Mouse (Mus musculus): ENCODE measurements around the gene AC109138.7.

The AC109138.7 gene

GRCm38 (mm10) chr19:4214071-4214770, at the start of gene AC109138.7, which contains the start of gene Clcf1:
AC109138.7 (plus strand) TSS chr19:4214357.
Clcf1 (plus strand) TSS chr19:4214238.
- DNase-seq (ENCODE audit: low read depth) = peak; percentile 62

GRCm38 (mm10) chr19:4164721-4165120, 49.4 kb upstream of the AC109138.7 start:
- no peak for DNase-seq (ENCODE audit: low read depth)

- no peak for DNase-seq (ENCODE audit: low read depth)
Observed at GRCm38 (mm10) chr19:4166678-4167476, 47.3 kb upstream of the AC109138.7 start.

GRCm38 (mm10) chr19:4169378-4169784, 44.8 kb upstream of the AC109138.7 start:
- DNase-seq (ENCODE audit: low read depth) = peak; percentile 98

GRCm38 (mm10) chr19:4169810-4170209, 44.3 kb upstream of the AC109138.7 start:
- no peak for DNase-seq (ENCODE audit: low read depth)

- no peak for DNase-seq (ENCODE audit: low read depth)
Observed at GRCm38 (mm10) chr19:4170723-4171392, 43.3 kb upstream of the AC109138.7 start.

GRCm38 (mm10) chr19:4171393-4172290, 42.5 kb upstream of the AC109138.7 start:
- peak; percentile 32 for DNase-seq (ENCODE audit: low read depth)

- DNase-seq (ENCODE audit: low read depth) = no peak
Observed at GRCm38 (mm10) chr19:4172925-4173324, 41.2 kb upstream of the AC109138.7 start.

GRCm38 (mm10) chr19:4175368-4175947, 38.7 kb upstream of the AC109138.7 start, which contains the start of gene Carns1:
Carns1 (minus strand) TSS chr19:4175479.
- DNase-seq (ENCODE audit: low read depth) = no peak

GRCm38 (mm10) chr19:4180411-4180810, 33.7 kb upstream of the AC109138.7 start:
- DNase-seq (ENCODE audit: low read depth) = peak; percentile 62

GRCm38 (mm10) chr19:4181892-4182291, 32.3 kb upstream of the AC109138.7 start:
- DNase-seq (ENCODE audit: low read depth) = peak; percentile 34

GRCm38 (mm10) chr19:4183689-4184088, 30.5 kb upstream of the AC109138.7 start:
- DNase-seq (ENCODE audit: low read depth) = no peak

GRCm38 (mm10) chr19:4184976-4185975, 28.9 kb upstream of the AC109138.7 start:
- DNase-seq (ENCODE audit: low read depth) = peak; percentile 93

- no peak for DNase-seq (ENCODE audit: low read depth)
Observed at GRCm38 (mm10) chr19:4187303-4187702, 26.9 kb upstream of the AC109138.7 start.

GRCm38 (mm10) chr19:4189051-4189620, 25.0 kb upstream of the AC109138.7 start:
- DNase-seq (ENCODE audit: low read depth) = no peak

GRCm38 (mm10) chr19:4190831-4191334, 23.3 kb upstream of the AC109138.7 start, which contains the start of gene Tbc1d10c:
Tbc1d10c (minus strand) TSS chr19:4191284.
- DNase-seq (ENCODE audit: low read depth) = peak; percentile 76

- peak; percentile 93 for DNase-seq (ENCODE audit: low read depth)
Observed at GRCm38 (mm10) chr19:4191528-4192250, 22.5 kb upstream of the AC109138.7 start, which contains the start of gene Ppp1ca. Ppp1ca (plus strand) TSS chr19:4192065.

GRCm38 (mm10) chr19:4192251-4192985, 21.7 kb upstream of the AC109138.7 start:
- no peak for DNase-seq (ENCODE audit: low read depth)
